14 mouse cellular contexts compared by ENCODE assay signal in genomic region chr5:150599301-150600294, GRCm38 (mm10). TPM values are rescaled to one million over a fixed set of nuclear protein-coding genes. Genes with fewer than 3 reads are reported as not detected.
A peak's percentile ranks its signal among the peaks of the same experiment; 100 is the strongest.
DNase-seq lines count a peak whose midpoint lies in the region; ATAC-seq and TF ChIP-seq lines count a peak whose summit lies in the region.
"Had no signal": no experiment of that assay in that cellular context is flagged by ENCODE, and none has a peak within 500 bp of the region (broad histone marks: within the 10 kb centered on the region; RNA-seq: fewer than 3 reads in every experiment).

No protein-coding gene starts in this region.

- H3K4me3 ChIP-seq in lung, postnatal 0 days (ENCODE audit: low read depth, low read length): no peak overlapping the region
- peak overlapping the region; percentile 68 for H3K4me3 ChIP-seq in G1E (ENCODE audit: low read depth, low read length)
- H3K4me3 ChIP-seq in embryonic facial prominence, embryonic 15.5 days (replicated peaks): no peak overlapping the region
- peak overlapping the region; percentile 42 for H3K4me3 ChIP-seq in liver, embryonic 16.5 days (ENCODE audit: low read depth, low read length)
- H3K4me3 ChIP-seq: forebrain, embryonic 12.5 days had no signal

- H3K27ac ChIP-seq in lung, postnatal 0 days (ENCODE audit: low read length): no peak overlapping the region
- 0 out of 2 replicates have a peak overlapping the region, but pooled peaks have one; percentile 28 for H3K27ac ChIP-seq in embryonic facial prominence, embryonic 15.5 days (replicated peaks)
- H3K27ac ChIP-seq in liver, embryonic 16.5 days (ENCODE audit: low read length): peak overlapping the region; percentile 82
- H3K27ac ChIP-seq: forebrain, embryonic 12.5 days had no signal

- H3K4me2 ChIP-seq in lung, postnatal 0 days (replicated peaks; ENCODE audit: low read depth, low read length): no peak overlapping the region
- no peak overlapping the region for H3K4me2 ChIP-seq in embryonic facial prominence, embryonic 15.5 days (replicated peaks)
- peak overlapping the region; percentile 41 for H3K4me2 ChIP-seq in liver, embryonic 16.5 days (ENCODE audit: low read depth, low read length)
- H3K4me2 ChIP-seq: forebrain, embryonic 12.5 days had no signal

- H3K4me1 ChIP-seq in lung, postnatal 0 days (ENCODE audit: insufficient read depth, low read depth, low read length): 0 out of 2 replicates have a peak, but pooled peaks cover 3% of the 10 kb centered on the region
- peaks cover 39% of the 10 kb centered on the region for H3K4me1 ChIP-seq in G1E (ENCODE audit: insufficient read depth, low read depth, low read length)
- peaks cover 3% of the 10 kb centered on the region for H3K4me1 ChIP-seq in embryonic facial prominence, embryonic 15.5 days
- H3K4me1 ChIP-seq in liver, embryonic 16.5 days (ENCODE audit: control insufficient read depth, low read depth, low read length): peaks cover 35% of the 10 kb centered on the region

- no peaks in the 10 kb centered on the region for H3K9me3 ChIP-seq in lung, postnatal 0 days (ENCODE audit: low read length)
- no peaks in the 10 kb centered on the region for H3K9me3 ChIP-seq in G1E (replicated peaks)
- H3K9me3 ChIP-seq in embryonic facial prominence, embryonic 15.5 days (replicated peaks): no peaks in the 10 kb centered on the region
- H3K9me3 ChIP-seq in liver, embryonic 16.5 days (replicated peaks; ENCODE audit: control insufficient read depth, low read length): no peaks in the 10 kb centered on the region
- H3K9me3 ChIP-seq: forebrain, embryonic 12.5 days had no signal

- 0 out of 2 replicates have a peak, but pooled peaks have one; percentile 10 for ATAC-seq in lung, postnatal 0 days
- ATAC-seq in G1E (ENCODE audit: extremely low read depth, insufficient number of reproducible peaks, low FRiP score, poor library complexity, severe bottlenecking): peak; percentile 10; the same call in 1 of the 2 replicates
- no peak for ATAC-seq in embryonic facial prominence, embryonic 15.5 days (ENCODE audit: insufficient number of reproducible peaks, low FRiP score, low TSS enrichment, low read depth)
- ATAC-seq in liver, embryonic 16.5 days (ENCODE audit: low read depth): peak; percentile 16

- 54% methylated on average over 13 of the region's 13 CpGs for WGBS in lung, postnatal 0 days
- 57% methylated on average over 13 of the region's 13 CpGs for WGBS in embryonic facial prominence, embryonic 15.5 days
- 54% methylated on average over 13 of the region's 13 CpGs for WGBS in liver, embryonic 16.5 days (ENCODE audit: insufficient replicate concordance)

- no peak for TF ChIP-seq CTCF in lung, postnatal 0 days (IDR thresholded peaks at IDR 0.05)
- no peak for TF ChIP-seq CTCF in G1E (IDR thresholded peaks at IDR 0.05; ENCODE audit: low read depth, low read length)

- TF ChIP-seq EP300 in lung, postnatal 0 days (IDR thresholded peaks at IDR 0.05): no peak

- no peak overlapping the region for H3K9ac ChIP-seq in lung, postnatal 0 days (replicated peaks; ENCODE audit: low read depth)
- H3K9ac ChIP-seq in embryonic facial prominence, embryonic 15.5 days: no peak overlapping the region
- peak overlapping the region; percentile 24; the same call in 1 of the 2 replicates for H3K9ac ChIP-seq in liver, embryonic 16.5 days (ENCODE audit: low read depth, low read length)
- H3K9ac ChIP-seq: forebrain, embryonic 12.5 days had no signal

- H3K27me3 ChIP-seq in lung, postnatal 0 days (replicated peaks; ENCODE audit: insufficient read depth, low read length): no peaks in the 10 kb centered on the region
- H3K27me3 ChIP-seq in G1E (ENCODE audit: insufficient read depth, low read length): peaks cover 10% of the 10 kb centered on the region
- H3K27me3 ChIP-seq in embryonic facial prominence, embryonic 15.5 days: peaks cover 17% of the 10 kb centered on the region
- H3K27me3 ChIP-seq in liver, embryonic 16.5 days (ENCODE audit: control insufficient read depth, insufficient read depth, low read depth, low read length): no peaks in the 10 kb centered on the region

- H3K36me3 ChIP-seq in lung, postnatal 0 days (ENCODE audit: insufficient read depth, low read length): no peaks in the 10 kb centered on the region
- no peaks in the 10 kb centered on the region for H3K36me3 ChIP-seq in G1E (replicated peaks)
- H3K36me3 ChIP-seq in embryonic facial prominence, embryonic 15.5 days: no peaks in the 10 kb centered on the region
- H3K36me3 ChIP-seq in liver, embryonic 16.5 days (ENCODE audit: control insufficient read depth, insufficient read depth): no peaks in the 10 kb centered on the region
- H3K36me3 ChIP-seq: forebrain, embryonic 12.5 days had no signal

- DNase-seq in lung, postnatal 0 days (ENCODE audit: low spot score): no peak
- DNase-seq in lung, postnatal 4 days: no peak
- DNase-seq in G1E (ENCODE audit: low spot score): peak; percentile 15
- no peak for DNase-seq in left cerebral cortex, adult 9 months (ENCODE audit: low spot score in 2 of 2)
- DNase-seq in urinary bladder, adult 2 months (ENCODE audit: low spot score): no peak
- DNase-seq in spleen, postnatal 14 days (ENCODE audit: low spot score in 2 of 2): no peak
- DNase-seq: adrenal gland, postnatal 36 days; cerebellum, adult 9-10 months; gastrocnemius, postnatal 25 days; heart, postnatal 14 days; lung, postnatal 14 days had no signal

RNA-seq across cellular contexts. Expression of gene N4bp2l1, which starts 2.6 kb away (rescaled TPM):
- 14.0 and 15.2 TPM in 2 replicates for polyA plus RNA-seq in lung, postnatal 0 days (2015; fragmentation: Nextera tagmentation; extraction: Ambion mirVana)
- total RNA-seq in G1E (2014; fragmentation: Nextera tagmentation): 9.1 and 12.0 TPM in 2 replicates
- total RNA-seq in G1E (2017): 5.5 and 7.5 TPM in 2 replicates
- 4.0 and 4.6 TPM in 2 replicates for polyA plus RNA-seq in G1E (2012)
- 7.0 and 8.6 TPM in 2 replicates for polyA plus RNA-seq in embryonic facial prominence, embryonic 15.5 days (2015; fragmentation: Nextera tagmentation; extraction: Ambion mirVana)
- 17.4 and 17.7 TPM in 2 replicates for polyA plus RNA-seq in liver, embryonic 16.5 days (2015; fragmentation: Nextera tagmentation; extraction: Ambion mirVana)
- polyA plus RNA-seq in urinary bladder, adult 2 months (2012; rRNA removed): 20.4 and 23.6 TPM in 2 replicates

Comparison
In these comparisons a context has a peak if more than half of its experiments do, and no peak if none do; other contexts are left out.
1. H3K4me3 ChIP-seq: peak in G1E (single experiment) and liver, embryonic 16.5 days (single experiment); none in lung, postnatal 0 days (single experiment) and embryonic facial prominence, embryonic 15.5 days (single experiment).